Mouse (Mus musculus): ENCODE results near the gene Abcc3. TPM values are rescaled to one million over a fixed set of nuclear protein-coding genes. Genes with fewer than 3 reads are reported as not detected.
A peak's percentile ranks its signal among the peaks of the same experiment; 100 is the strongest.
"Not testable (repeated sequence)": the region's sequence is repeated elsewhere in the genome, so short reads cannot be mapped to it uniquely, and the experiment has no call there.

The Abcc3 gene
- polyA plus RNA-seq, 1 experiment from 2014 or later: 0.37 TPM

DNA sequence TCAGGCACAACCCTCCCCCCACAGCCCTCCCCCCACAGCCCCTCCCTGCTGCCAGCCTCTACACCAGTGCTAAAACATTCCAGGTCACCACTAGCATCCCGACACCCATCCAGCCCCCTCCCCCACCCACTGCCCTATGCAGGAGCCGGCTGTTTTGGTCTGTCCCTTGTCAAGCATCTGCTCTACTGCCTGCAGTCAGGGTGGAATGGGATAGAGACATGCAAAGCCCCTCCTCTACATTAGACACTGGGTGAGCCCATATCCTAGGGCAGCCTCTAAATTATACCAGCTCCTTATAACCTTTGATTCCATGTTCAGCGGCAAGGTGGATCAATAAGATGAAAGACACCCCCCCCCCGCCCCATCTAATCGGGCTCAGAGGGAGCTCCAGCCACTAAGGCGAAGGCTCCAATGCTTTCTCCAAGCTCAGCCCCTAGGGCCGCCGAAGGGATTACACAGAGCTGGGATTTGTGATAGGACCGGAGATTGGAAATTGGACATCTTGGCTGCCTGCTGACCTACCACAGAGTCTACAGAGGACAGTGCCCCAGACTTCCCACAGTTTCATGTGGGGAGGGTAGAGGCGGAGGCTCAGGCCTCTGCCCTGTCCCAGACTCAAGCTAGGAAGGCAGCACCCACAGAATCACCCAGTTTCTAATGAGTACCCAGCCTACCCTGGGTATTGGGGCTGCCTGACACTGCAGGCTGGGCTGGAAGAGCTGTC is 26.4 kb upstream of the Abcc3 start:
- Histone ChIP-seq H3K4me1 (peaks cover 66% of the 10 kb centered on the region), H3K27ac (replicated peaks) (peak overlapping the region; percentile 42), H3K4me3 (no peak overlapping the region), H3K9me3 (replicated peaks) (no peaks in the 10 kb centered on the region), H3K27me3 (ENCODE audit: low read depth, poor library complexity, severe bottlenecking) (peaks cover 27% of the 10 kb centered on the region), H3K36me3 (peaks cover 68% of the 10 kb centered on the region)
- DNase-seq (ENCODE audit: low spot score): no peak
- WGBS: 64% methylated on average over 10 of the region's 10 CpGs

DNA sequence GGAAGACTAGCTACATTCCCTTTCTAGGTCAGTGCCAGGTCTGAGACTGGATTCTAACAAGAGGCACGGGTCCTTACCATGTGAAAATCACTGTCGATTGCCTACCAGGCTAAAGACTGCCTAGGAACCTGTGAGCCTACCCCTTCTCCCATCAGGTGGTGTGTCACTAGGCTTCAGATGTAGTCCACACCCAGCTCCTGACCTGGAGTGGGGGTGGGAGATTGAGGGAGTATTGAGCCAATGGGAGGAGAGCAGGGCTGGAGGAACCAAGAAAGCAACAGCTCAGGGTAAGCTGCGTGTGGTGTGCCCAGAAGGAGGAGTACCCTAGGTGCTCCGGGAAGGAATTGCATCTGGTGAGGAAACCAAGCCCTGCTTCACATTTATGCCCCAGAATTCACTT is 21.2 kb upstream of the Abcc3 start:
- Histone ChIP-seq H3K4me1 (peaks cover 57% of the 10 kb centered on the region), H3K27me3 (ENCODE audit: low read depth, poor library complexity, severe bottlenecking) (peaks cover 46% of the 10 kb centered on the region), H3K27ac (replicated peaks) (peak overlapping the region; percentile 72), H3K9me3 (replicated peaks) (no peaks in the 10 kb centered on the region), H3K4me3 (no peak overlapping the region), H3K36me3 (peaks cover 81% of the 10 kb centered on the region)
- WGBS: 69% methylated on average over 4 of the region's 4 CpGs
- no peak for DNase-seq (ENCODE audit: low spot score)

DNA sequence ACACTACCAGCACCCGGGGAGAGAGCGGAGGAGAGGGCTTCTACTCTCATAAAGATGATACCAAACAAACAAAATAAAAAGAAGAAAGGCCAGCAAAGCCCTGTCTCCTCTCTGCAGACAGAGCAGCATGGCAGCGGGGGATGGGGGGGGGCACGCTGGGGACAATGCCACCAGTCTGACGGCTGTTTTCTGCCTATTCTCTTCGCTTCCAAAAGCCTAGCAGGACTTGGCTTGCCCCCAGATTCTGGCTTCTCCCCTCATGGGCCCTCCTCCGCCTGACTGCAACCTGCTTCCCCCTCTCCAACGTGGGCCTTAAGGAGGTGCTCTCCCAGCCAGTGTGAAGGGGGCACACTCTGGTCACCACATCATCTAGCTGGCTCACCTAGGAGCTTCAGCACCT is 20.7 kb upstream of the Abcc3 start:
- DNase-seq (ENCODE audit: low spot score): no peak
- Histone ChIP-seq H3K4me1 (peaks cover 56% of the 10 kb centered on the region), H3K27ac (replicated peaks) (peak overlapping the region; percentile 72), H3K9me3 (replicated peaks) (no peaks in the 10 kb centered on the region), H3K27me3 (ENCODE audit: low read depth, poor library complexity, severe bottlenecking) (peaks cover 46% of the 10 kb centered on the region), H3K36me3 (peaks cover 79% of the 10 kb centered on the region), H3K4me3 (no peak overlapping the region)
- 38% methylated on average over 8 of the region's 8 CpGs for WGBS

DNA sequence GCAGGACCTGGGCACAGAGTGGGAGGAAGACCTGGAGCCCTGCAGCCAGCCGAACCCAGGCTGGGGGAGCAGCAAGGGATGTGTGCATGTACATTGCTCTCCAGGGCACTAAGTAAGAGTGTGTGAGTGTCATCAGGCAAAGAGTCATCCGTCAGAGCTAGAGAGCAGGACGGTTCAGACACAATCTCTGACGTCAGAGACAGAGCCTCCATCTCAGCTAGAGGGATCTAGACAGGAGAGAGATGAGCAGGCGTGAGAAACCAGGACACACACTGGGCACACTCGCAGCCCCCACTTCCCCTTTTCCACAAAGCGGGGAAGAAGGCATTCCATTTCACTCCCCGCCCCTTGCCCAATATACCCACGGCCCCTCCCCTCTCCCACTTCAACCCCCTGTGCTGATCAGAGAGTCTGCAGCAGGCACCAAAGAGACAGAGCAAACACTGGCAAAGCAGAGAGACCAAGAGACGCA is 20.2 kb upstream of the Abcc3 start:
- Histone ChIP-seq H3K9me3 (replicated peaks) (no peaks in the 10 kb centered on the region), H3K4me3 (no peak overlapping the region), H3K27ac (replicated peaks) (peak overlapping the region; percentile 72), H3K27me3 (ENCODE audit: low read depth, poor library complexity, severe bottlenecking) (peaks cover 46% of the 10 kb centered on the region), H3K36me3 (peaks cover 74% of the 10 kb centered on the region), H3K4me1 (peaks cover 57% of the 10 kb centered on the region)
- WGBS: 44% methylated on average over 10 of the region's 10 CpGs
- DNase-seq (ENCODE audit: low spot score): no peak

DNA sequence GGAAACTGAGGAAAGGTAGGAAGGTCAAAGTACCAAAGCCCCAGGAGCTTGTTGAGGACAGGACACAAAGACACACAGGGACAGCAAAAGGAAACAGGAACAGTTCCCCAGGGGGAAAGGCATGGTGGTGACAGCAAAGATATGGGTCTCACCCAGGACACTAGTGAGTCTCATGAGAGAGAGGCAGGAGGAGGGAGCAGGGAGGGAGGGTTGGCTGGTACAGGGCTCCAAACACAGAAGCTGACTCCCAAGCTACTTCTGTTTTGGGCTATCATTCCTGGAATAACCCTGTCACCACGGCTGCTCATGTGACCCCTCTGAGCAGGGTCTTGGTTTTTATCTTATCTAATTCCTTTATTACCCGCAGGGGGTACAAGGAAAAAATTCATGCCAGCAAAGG is 19.8 kb upstream of the Abcc3 start:
- peaks cover 70% of the 10 kb centered on the region for H3K36me3 ChIP-seq
- peak overlapping the region; percentile 72 for H3K27ac ChIP-seq (replicated peaks)
- H3K4me3 ChIP-seq: no peak overlapping the region
- DNase-seq (ENCODE audit: low spot score): no peak
- H3K27me3 ChIP-seq (ENCODE audit: low read depth, poor library complexity, severe bottlenecking): peaks cover 46% of the 10 kb centered on the region
- no peaks in the 10 kb centered on the region for H3K9me3 ChIP-seq (replicated peaks)
- 79% methylated on average over 2 of the region's 2 CpGs for WGBS
- H3K4me1 ChIP-seq: peaks cover 62% of the 10 kb centered on the region

DNA sequence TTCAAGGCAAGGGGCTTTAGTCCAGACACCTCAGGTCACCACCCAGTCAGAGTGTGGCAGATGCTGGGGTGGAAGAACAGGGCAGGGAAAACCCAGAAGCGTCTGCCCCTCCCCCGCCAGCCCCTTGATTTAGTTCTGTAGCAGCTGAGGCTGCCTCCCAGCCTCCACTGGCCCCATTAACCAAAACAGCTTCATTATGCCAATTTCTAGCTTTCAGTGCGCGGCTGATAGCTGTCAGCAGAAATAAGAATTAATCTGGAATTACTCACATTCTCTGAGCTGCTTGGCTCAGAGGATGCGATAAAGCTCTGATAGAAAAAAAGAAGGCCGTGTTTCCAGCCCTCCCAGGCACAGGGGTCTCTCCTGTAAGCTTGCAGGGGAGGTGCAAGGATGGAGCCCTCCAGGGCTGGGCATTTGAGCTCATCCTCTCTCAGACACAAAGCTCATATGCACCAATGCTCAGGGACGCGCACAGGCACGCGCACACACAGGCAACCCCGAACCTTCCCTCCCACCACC is 15.1 kb upstream of the Abcc3 start:
- H3K4me3 ChIP-seq: no peak overlapping the region
- H3K27ac ChIP-seq (replicated peaks): peak overlapping the region; percentile 79
- peak; percentile 45 for DNase-seq (ENCODE audit: low spot score)
- peaks cover 31% of the 10 kb centered on the region; the same call in 1 of the 2 replicates for H3K27me3 ChIP-seq (ENCODE audit: low read depth, poor library complexity, severe bottlenecking)
- H3K36me3 ChIP-seq: peaks cover 38% of the 10 kb centered on the region
- H3K9me3 ChIP-seq (replicated peaks): no peaks in the 10 kb centered on the region
- 50% methylated on average over 11 of the region's 11 CpGs for WGBS
- peaks cover 62% of the 10 kb centered on the region for H3K4me1 ChIP-seq

DNA sequence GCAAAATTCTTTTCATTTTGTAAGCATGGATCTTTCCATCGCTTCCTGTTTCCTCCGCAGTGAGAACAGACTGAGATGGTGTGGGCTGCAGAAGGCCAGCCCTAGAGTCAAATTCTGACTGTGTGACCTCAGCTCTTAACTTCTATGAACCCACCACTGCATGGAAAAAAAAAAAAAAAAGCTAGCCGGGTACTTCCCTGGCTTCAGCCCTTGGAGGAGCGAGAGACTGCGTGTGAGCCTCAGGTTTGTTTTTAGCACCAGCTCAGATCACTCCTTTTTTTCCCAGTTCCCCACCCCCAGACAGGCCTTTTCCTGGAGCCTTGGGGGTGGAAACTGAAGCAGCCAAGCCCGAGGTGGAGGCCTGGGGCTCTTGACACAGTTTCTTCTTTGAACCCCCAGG is 12.6 kb upstream of the Abcc3 start:
- Histone ChIP-seq H3K27ac (replicated peaks) (no peak overlapping the region), H3K36me3 (peaks cover 17% of the 10 kb centered on the region), H3K4me3 (no peak overlapping the region), H3K4me1 (peaks cover 54% of the 10 kb centered on the region), H3K27me3 (ENCODE audit: low read depth, poor library complexity, severe bottlenecking) (peaks cover 21% of the 10 kb centered on the region; the same call in 1 of the 2 replicates), H3K9me3 (replicated peaks) (no peaks in the 10 kb centered on the region)
- WGBS: 61% methylated on average over 6 of the region's 6 CpGs
- DNase-seq (ENCODE audit: low spot score): no peak

DNA sequence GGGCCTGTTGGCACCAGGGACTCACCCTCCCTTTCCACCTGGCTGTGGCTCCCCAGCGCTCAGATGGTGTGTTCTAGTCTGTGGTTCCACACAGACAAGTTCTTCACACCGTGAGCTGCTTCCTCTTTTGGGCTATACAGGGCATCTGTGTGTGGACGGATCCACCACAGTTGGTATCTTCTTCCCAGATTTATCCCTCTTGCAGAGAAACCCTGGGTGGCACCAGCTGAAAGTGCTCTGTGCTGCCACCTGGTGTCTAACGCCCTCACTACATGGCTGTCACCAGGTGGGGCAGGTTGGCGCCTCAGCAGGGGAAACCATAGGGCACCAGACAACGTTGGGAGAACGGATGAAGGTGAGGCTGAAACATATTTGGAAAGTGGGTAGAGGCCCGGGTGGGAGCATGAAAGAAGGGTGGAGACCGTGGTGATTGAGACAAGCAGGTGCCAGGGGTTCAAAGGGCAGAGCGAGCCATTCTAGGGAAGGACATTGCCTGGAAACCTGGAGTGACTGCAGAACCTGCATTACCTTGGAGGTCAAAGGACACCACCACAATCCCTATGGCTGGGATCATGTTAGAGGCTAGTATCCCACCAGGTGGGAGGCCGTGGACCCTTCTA is 12.0 kb upstream of the Abcc3 start:
- peak; percentile 75 for DNase-seq (ENCODE audit: low spot score)
- 0 out of 2 replicates have a peak overlapping the region, but pooled peaks have one; percentile 29 for H3K27ac ChIP-seq (replicated peaks)
- H3K4me1 ChIP-seq: peaks cover 52% of the 10 kb centered on the region
- H3K9me3 ChIP-seq (replicated peaks): no peaks in the 10 kb centered on the region
- H3K27me3 ChIP-seq (ENCODE audit: low read depth, poor library complexity, severe bottlenecking): peaks cover 15% of the 10 kb centered on the region; the same call in 1 of the 2 replicates
- peaks cover 11% of the 10 kb centered on the region for H3K36me3 ChIP-seq
- no peak overlapping the region for H3K4me3 ChIP-seq
- 25% methylated on average over 11 of the region's 11 CpGs for WGBS

DNA sequence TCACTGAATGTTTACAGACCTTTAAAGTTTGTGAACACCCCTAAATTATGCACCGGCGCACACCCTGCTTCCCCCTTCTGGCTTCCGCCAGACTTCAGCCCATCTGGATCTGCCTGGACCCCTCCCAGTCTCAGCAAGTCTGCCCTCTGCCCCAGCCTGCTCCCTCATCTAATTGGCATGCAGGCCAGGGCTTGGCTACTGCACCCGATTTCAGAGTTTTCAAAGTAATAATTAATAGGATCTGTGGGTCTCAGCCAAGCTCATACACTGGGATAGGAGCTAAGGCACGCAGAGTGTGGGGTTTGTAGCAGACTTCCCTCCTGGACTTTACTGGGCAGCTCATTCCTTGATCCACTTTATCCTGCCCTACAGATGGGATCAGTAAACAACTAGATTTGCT is 11.4 kb upstream of the Abcc3 start:
- Histone ChIP-seq H3K9me3 (replicated peaks) (no peaks in the 10 kb centered on the region), H3K4me1 (peaks cover 46% of the 10 kb centered on the region), H3K4me3 (no peak overlapping the region), H3K36me3 (peaks cover 5% of the 10 kb centered on the region), H3K27ac (replicated peaks) (0 out of 2 replicates have a peak overlapping the region, but pooled peaks have one; percentile 29), H3K27me3 (ENCODE audit: low read depth, poor library complexity, severe bottlenecking) (peaks cover 12% of the 10 kb centered on the region; the same call in 1 of the 2 replicates)
- DNase-seq (ENCODE audit: low spot score): no peak
- WGBS: 70% methylated on average over 5 of the region's 5 CpGs

DNA sequence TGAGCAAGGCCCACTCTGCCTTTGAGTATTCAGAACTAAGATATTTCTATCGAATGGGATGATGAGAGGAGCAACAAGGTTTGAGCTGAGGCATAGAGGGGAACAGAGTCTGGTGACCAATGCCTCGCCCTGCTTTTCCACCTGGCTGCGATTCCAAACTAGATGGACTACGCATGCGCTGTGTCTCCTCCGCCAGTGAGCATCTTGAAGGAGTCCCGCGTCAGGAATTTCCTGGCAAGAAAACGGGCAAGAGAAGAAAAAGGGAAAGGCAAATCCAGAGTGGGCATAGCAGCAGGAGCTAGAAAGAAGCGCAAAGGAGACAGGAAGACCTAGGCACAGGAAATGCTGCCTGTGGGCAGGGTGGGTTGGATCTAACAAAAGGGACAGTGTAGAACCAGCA is 11.0 kb upstream of the Abcc3 start:
- Histone ChIP-seq H3K36me3 (peaks cover under 1% of the 10 kb centered on the region; the same call in 1 of the 2 replicates), H3K27ac (replicated peaks) (peak overlapping the region; percentile 29; the same call in 1 of the 2 replicates), H3K27me3 (ENCODE audit: low read depth, poor library complexity, severe bottlenecking) (peaks cover 12% of the 10 kb centered on the region; the same call in 1 of the 2 replicates), H3K9me3 (replicated peaks) (no peaks in the 10 kb centered on the region), H3K4me3 (no peak overlapping the region), H3K4me1 (peaks cover 42% of the 10 kb centered on the region)
- 83% methylated on average over 10 of the region's 10 CpGs for WGBS
- no peak for DNase-seq (ENCODE audit: low spot score)

DNA sequence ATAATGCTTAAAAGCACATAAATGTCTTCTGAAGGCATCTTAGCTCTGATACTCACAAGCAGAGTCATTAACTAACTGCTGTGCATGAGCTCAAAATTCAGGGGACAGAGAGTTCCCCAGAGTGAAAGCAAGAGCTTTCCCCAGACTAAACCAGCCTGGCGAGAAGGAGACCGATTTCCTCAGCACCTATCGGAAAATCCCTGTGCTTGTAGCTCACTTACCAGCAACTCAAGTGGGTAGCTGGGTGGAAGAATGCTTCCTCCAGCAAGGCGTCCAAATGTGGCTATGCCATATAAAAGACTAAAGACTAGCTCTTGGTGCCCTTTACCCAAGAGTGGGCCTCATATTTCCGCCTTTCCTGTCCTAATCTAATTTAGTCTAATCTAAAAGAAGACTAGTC is 9.9 kb upstream of the Abcc3 start:
- DNase-seq (ENCODE audit: low spot score): no peak
- H3K27ac ChIP-seq (replicated peaks): no peak overlapping the region
- H3K9me3 ChIP-seq (replicated peaks): no peaks in the 10 kb centered on the region
- H3K27me3 ChIP-seq (ENCODE audit: low read depth, poor library complexity, severe bottlenecking): peaks cover 12% of the 10 kb centered on the region; the same call in 1 of the 2 replicates
- peaks cover 36% of the 10 kb centered on the region for H3K4me1 ChIP-seq
- no peaks in the 10 kb centered on the region for H3K36me3 ChIP-seq
- 87% methylated on average over 5 of the region's 5 CpGs for WGBS
- H3K4me3 ChIP-seq: no peak overlapping the region

DNA sequence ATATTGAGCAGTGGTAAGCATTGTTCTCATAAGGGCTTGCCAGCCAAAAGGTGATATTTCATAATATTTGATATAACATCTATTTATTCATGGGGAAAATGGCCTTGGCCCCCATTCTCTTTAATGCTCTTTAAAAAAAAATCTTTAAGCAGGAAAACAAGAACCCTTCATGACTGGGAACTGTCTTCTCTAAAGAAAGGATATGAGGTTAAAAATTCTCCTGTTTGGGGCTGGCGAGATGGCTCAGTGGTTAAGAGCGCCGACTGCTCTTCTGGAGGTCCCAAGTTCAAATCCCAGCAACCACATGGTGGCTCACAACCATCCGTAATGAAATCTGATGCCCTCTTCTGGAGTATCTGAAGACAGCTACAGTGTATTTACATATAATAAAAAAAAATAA is 9.2 kb upstream of the Abcc3 start:
- DNase-seq (ENCODE audit: low spot score); H3K36me3 ChIP-seq; H3K4me3 ChIP-seq; H3K27ac ChIP-seq (replicated peaks); H3K9me3 ChIP-seq (replicated peaks): not testable (repeated sequence)
- H3K4me1 ChIP-seq: peaks cover 29% of the 10 kb centered on the region
- H3K27me3 ChIP-seq (ENCODE audit: low read depth, poor library complexity, severe bottlenecking): peaks cover 12% of the 10 kb centered on the region; the same call in 1 of the 2 replicates
- 92% methylated on average over 4 of the region's 4 CpGs for WGBS

DNA sequence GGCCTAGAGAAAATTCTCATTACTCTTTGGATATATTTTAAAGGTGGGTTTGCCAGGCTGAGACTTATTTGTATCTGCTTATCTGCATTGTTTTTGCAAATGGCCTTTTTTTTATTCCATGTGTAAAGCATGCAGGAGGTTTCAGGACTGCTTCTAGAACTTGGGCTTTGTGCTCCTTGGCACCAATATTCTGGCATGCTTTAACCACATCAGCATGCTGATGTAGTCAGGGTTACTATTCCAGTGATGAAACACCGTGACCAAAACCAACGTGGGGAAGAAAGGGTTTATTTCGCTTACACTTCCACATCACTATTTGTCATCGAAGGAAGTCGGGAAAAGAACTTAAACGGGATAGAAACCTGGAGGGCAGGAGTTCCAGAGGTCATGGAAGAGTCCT is 8.2 kb upstream of the Abcc3 start:
- Histone ChIP-seq H3K36me3 (no peaks in the 10 kb centered on the region), H3K4me1 (peaks cover 19% of the 10 kb centered on the region), H3K9me3 (replicated peaks) (no peaks in the 10 kb centered on the region), H3K27ac (replicated peaks) (no peak overlapping the region), H3K4me3 (no peak overlapping the region), H3K27me3 (ENCODE audit: low read depth, poor library complexity, severe bottlenecking) (peaks cover 12% of the 10 kb centered on the region; the same call in 1 of the 2 replicates)
- no peak for DNase-seq (ENCODE audit: low spot score)
- 83% methylated on average over 6 of the region's 6 CpGs for WGBS
